Mouse (Mus musculus) kidney, adult 2 months (tissue): Measurements from ENCODE around the gene Dgkq. TPM values are rescaled to one million over a fixed set of nuclear protein-coding genes. Genes with fewer than 3 reads are reported as not detected.

ENCODE experiments used
- DNase-seq: peaks from one replicate; pipeline ENCODE4 v3.0.0; 2021
- H3K27ac ChIP-seq: fragments of 200-500 bp; 2 replicates; pipeline ENCODE4 v1.5.1; 2012; ENCODE audit warnings: low read depth, low read length, control low read depth, inconsistent platforms; ENCODE audit not compliant: insufficient read depth
- H3K27me3 ChIP-seq: fragments of 200-500 bp; replicated peaks from 2 replicates; pipeline ENCODE4 v1.6.1; 2012; ENCODE audit warnings: mild to moderate bottlenecking, moderate library complexity, low read length, inconsistent platforms; ENCODE audit not compliant: control insufficient read depth, insufficient read depth
- H3K36me3 ChIP-seq: fragments of 200-500 bp; 2 replicates; pipeline ENCODE4 v1.6.1; 2012; ENCODE audit warnings: mild to moderate bottlenecking, moderate library complexity, low read length, inconsistent platforms; ENCODE audit not compliant: control insufficient read depth, insufficient read depth
- H3K4me1 ChIP-seq: fragments of 200-500 bp; 2 replicates; pipeline ENCODE4 v1.6.1; 2011; ENCODE audit warnings: low read length; ENCODE audit not compliant: control insufficient read depth, insufficient read depth
- H3K4me3 ChIP-seq: fragments of 200-500 bp; 2 replicates; pipeline ENCODE4 v1.5.1; 2011; ENCODE audit warnings: mild to moderate bottlenecking, low read depth, low read length, control low read depth; ENCODE audit not compliant: insufficient read depth
- CTCF ChIP-seq: fragments of 200-500 bp; conservative IDR thresholded peaks from 2 replicates; pipeline ENCODE4 v1.5.1; 2011; ENCODE audit warnings: low read depth, mild to moderate bottlenecking, control low read depth, low read length, moderate library complexity, mixed read lengths; ENCODE audit not compliant: insufficient read depth, insufficient read length
- POLR2A ChIP-seq: fragments of 200-500 bp; IDR thresholded peaks from one replicate; pipeline ENCODE4 v1.6.1; 2011; ENCODE audit warnings: low read depth, low read length, control low read depth
- WGBS: fragments of 180-500 bp; shearing (Covaris S2); methylation state at CpG from one replicate; pipeline ENCODE4 v1.1.7; 2018; 5-methylcytosine and 5-hydroxymethylcytosine counted together
- polyA plus RNA-seq: library from polyadenylated mRNA; depleted of rRNA; stranded (reverse); fragments of >200 nt; gene quantifications from 2 replicates; pipeline ENCODE4 v1.2.3, GENCODE M21; 2012

Dgkq gene
- polyA plus RNA-seq, 1 experiment = 27.9 TPM

DNA sequence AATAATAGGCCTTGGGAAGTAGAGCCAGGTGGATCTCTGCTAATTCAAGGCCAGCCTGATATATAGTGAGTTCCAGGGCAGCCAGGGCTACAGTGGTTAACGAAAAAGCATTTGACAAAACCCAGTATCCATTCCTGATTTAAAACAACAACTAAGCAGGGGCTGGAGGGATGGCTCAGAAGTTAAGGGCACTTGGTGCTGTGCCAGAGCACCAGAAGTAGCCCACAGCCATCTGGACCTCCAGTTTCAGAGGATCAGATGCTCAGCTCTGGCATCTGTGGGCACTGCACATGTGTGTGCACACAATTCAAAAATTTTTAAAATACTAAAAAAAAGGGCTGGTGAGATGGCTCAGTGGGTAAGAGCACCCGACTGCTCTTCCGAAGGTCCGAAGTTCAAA lies 35.8 kb downstream of the Dgkq start:
- DNase-seq = no peak
- Histone ChIP-seq H3K36me3 (no peaks in the 10 kb centered on the region), H3K27ac (no peak overlapping the region), H3K27me3 (no peaks in the 10 kb centered on the region), H3K4me3 (no peak overlapping the region), H3K4me1 (0 out of 2 replicates have a peak, but pooled peaks cover under 1% of the 10 kb centered on the region)
- 76% methylated on average over 4 of the region's 4 CpGs for WGBS
- TF ChIP-seq CTCF = no peak
- no peak for TF ChIP-seq POLR2A

DNA sequence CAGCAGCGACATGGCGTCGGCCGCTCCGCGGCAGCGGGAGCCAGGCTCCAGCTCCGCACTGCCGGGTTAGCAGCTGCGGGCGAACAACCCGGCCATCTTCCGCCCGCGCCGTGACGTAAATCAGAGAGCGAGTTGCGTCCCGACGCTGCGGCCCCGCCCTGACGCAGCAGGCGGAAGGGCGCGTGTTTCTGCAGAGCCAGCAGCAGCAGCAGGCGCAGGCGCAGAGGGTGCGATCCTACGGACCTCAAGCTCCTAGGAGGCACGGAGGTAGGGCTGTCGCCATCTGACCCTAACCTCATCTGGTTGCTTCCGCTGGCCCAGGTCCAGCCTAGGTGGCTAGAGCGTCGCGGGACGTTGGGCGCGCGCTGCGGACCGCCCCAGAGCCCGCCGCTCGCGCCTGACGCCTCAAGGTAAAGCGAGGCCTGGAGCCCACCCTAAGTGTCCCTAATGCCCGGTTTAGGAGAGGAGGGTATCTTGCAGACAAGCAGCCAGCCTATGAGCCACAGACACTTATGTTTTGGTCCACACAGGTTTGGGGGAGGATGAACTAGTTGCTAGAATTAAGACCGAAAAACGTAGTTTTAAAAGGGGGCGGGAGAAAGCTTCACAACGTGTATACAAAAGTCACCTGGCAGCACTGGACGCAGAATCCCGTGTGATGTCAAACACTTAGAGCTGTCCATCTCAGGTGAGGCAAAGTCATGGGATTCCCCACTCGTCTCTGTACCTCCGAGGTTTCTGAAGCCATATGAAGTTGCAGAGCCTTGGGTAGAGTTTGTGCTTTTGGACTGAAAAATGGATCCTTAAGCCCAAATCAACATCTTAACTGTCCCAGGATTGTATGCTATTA lies 39.6 kb downstream of the Dgkq start, which contains the start of the genes Gak and Tmem175:
Gene Gak (minus strand): TSS at position 122 of the 850 bp plus-strand sequence.
Gene Tmem175 (plus strand): TSS at position 137 of the 850 bp plus-strand sequence.
- under 1% methylated on average over 58 of the region's 58 CpGs for WGBS
- peak; percentile 52 for TF ChIP-seq POLR2A
- no peak for TF ChIP-seq CTCF

DNA sequence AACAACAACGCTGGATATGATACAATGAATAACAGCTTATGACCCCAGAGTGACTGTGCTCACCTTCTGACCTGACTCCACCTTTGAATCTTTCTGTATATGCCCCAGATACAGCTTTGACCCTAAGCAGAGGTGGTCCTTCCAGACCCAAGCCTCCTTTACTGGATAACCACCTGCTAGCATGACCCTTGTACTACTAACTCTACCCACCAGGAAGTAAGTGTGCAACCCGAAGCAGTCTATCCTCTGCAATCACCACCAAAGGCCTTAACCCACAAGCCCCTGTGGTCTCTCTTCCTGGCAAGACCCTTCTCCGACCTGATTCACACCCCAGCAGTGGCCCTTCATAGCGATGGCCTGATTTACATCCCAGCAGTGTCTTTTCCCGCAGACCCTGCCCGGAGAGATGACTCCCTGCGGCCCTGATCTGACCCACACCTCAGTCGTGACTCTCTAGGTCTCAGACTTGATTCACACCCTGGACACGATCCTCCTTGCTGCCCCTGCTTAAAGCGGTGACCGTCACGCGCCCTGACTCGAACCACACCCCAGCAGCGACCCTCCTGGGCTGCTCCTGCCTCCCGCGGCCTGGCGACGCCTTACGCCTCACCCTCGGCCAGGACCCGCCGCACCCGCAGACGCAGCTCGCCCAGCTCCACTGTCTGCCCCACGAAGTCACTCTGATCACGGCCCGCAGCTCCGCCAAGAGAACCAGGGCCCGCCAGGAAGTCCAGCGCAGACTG lies 40.4 kb downstream of the Dgkq start:
- WGBS = under 1% methylated on average over 32 of the region's 32 CpGs
- H3K27me3 ChIP-seq = no peaks in the 10 kb centered on the region
- H3K27ac ChIP-seq = peak overlapping the region; percentile 75
- H3K4me3 ChIP-seq = peak overlapping the region; percentile 80
- DNase-seq = no peak
- TF ChIP-seq CTCF = no peak
- peaks cover 7% of the 10 kb centered on the region; the same call in 1 of the 2 replicates for H3K4me1 ChIP-seq
- peaks cover 2% of the 10 kb centered on the region; the same call in 1 of the 2 replicates for H3K36me3 ChIP-seq

More for the DNA sequence above, 39.6 kb downstream of the Dgkq start, which contains the start of the genes Gak and Tmem175:
- Histone ChIP-seq H3K27me3 (no peaks in the 10 kb centered on the region), H3K36me3 (no peaks in the 10 kb centered on the region), H3K4me3 (peak within 1 kb of the TSS; percentile 80), H3K4me1 (peaks cover 7% of the 10 kb centered on the region; the same call in 1 of the 2 replicates), H3K27ac (peak within 1 kb of the TSS; percentile 75)
- peak; percentile 96 for DNase-seq

DNA sequence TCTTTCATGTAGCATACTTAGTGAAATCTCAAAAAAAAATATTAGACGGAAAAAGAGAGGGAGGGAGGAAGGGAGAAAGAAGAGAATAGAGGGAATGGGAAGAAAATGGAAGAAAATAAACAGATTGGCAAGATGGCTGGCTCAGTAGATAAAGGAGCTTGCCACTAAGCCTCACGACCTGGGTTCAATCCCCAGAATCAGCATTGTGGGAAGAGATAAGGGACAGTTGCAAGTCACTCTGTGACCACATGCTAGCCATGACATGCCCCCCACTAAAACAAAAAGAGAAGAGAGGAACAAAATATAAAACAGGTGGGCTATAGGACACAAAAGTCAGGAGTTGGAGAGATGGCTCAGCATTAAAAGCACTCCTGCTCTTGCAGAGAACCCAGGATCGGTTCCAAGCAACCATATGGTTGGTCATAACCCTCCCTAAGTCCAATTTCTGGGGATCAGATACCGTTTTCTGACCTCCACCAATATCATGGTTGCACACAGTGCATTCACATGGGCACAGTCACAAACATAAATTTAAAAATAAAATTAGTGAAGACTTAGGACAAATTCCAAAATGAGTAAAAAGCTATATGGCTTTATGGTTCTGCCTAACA lies 43.3 kb downstream of the Dgkq start:
- H3K36me3 ChIP-seq = peaks cover 11% of the 10 kb centered on the region
- H3K4me3 ChIP-seq = no peak overlapping the region
- peaks cover 7% of the 10 kb centered on the region; the same call in 1 of the 2 replicates for H3K4me1 ChIP-seq
- H3K27ac ChIP-seq = no peak overlapping the region
- no peak for TF ChIP-seq CTCF
- no peak for TF ChIP-seq POLR2A
- DNase-seq = no peak
- no peaks in the 10 kb centered on the region for H3K27me3 ChIP-seq
- WGBS = 86% methylated on average over 4 of the region's 4 CpGs

DNA sequence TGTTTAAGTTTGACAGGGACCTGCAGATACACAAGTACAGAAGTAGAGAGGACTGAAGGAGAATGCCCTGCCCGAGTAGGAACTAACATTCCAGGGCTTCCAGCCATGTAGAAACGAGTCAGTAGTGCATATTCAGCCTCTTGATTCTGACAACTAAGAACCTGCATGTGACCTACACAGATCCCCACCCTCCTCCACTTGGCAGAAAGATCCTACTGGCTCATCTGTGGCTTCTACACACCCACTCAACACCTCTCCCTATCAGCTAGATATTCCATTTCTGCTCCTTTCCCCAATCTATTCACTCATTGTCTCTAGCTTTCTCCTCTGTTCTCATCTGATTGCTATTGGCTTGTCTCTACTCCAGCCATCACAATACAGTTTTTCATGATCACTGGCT lies 47.6 kb downstream of the Dgkq start:
- TF ChIP-seq CTCF (no peak), POLR2A (no peak)
- Histone ChIP-seq H3K27me3 (no peaks in the 10 kb centered on the region), H3K4me1 (no peaks in the 10 kb centered on the region), H3K36me3 (peaks cover 14% of the 10 kb centered on the region), H3K27ac (no peak overlapping the region), H3K4me3 (no peak overlapping the region)
- DNase-seq = no peak
- WGBS = 46% methylated on average over 2 of the region's 2 CpGs

DNA sequence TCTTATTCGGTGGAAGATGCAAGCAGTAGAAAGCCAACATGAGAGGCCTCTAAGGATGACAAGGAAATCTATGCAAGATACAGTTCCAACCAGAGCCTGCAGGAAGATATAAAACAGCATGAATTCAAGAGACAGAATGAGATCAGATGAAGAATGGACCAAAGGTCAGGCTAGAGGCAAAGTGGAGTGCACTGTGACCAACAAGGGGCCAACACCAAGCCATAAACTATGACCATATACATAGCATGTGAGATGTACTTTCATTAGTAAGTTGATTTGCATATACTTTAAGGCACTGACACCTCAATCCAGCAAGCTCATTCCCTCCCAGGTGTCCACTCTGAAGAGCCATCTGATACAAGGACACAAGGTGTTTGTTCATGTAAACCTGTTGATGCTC lies 59.0 kb downstream of the Dgkq start:
- no peak for DNase-seq
- Histone ChIP-seq H3K27ac (no peak overlapping the region), H3K36me3 (peaks cover 15% of the 10 kb centered on the region), H3K4me3 (no peak overlapping the region), H3K27me3 (no peaks in the 10 kb centered on the region), H3K4me1 (no peaks in the 10 kb centered on the region)
- TF ChIP-seq CTCF (no peak), POLR2A (no peak)
- WGBS = 95% methylated on average over 1 of the region's 1 CpGs
